Mouse (Mus musculus) neural tube, embryonic 13.5 days (tissue): Measurements from ENCODE around the gene Zfp324. TPM values are rescaled to one million over a fixed set of nuclear protein-coding genes. Genes with fewer than 3 reads are reported as not detected.

ENCODE experiments used
- ATAC-seq: fragments of 200-750 bp; cut with Nextera tagmentation; 2 replicates; pipeline ENCODE4 v1.8.0; 2017; ENCODE audit warnings: low read depth, mild to moderate bottlenecking, moderate TSS enrichment, moderate library complexity
- H3K27ac ChIP-seq: fragments of 300-500 bp; sonication (generic); replicated peaks from 2 replicates; pipeline ENCODE4 v1.5.1; 2015; ENCODE audit warnings: moderate library complexity, mild to moderate bottlenecking, inconsistent platforms
- H3K27me3 ChIP-seq: fragments of 300-500 bp; sonication (generic); 2 replicates; pipeline ENCODE4 v1.6.1; 2015; ENCODE audit warnings: mild to moderate bottlenecking, inconsistent platforms
- H3K36me3 ChIP-seq: fragments of 300-500 bp; sonication (generic); 2 replicates; pipeline ENCODE4 v1.6.1; 2015; ENCODE audit warnings: mild to moderate bottlenecking, inconsistent platforms
- H3K4me1 ChIP-seq: fragments of 300-500 bp; sonication (generic); replicated peaks from 2 replicates; pipeline ENCODE4 v1.6.1; 2015; ENCODE audit warnings: inconsistent platforms
- H3K4me2 ChIP-seq: fragments of 300-500 bp; sonication (generic); 2 replicates; pipeline ENCODE4 v1.6.1; 2015; ENCODE audit warnings: inconsistent platforms, mild to moderate bottlenecking, moderate library complexity
- H3K4me3 ChIP-seq: fragments of 300-500 bp; sonication (generic); 2 replicates; pipeline ENCODE4 v1.5.1; 2015; ENCODE audit warnings: mild to moderate bottlenecking, inconsistent platforms
- H3K9ac ChIP-seq: fragments of 300-500 bp; sonication (generic); 2 replicates; pipeline ENCODE4 v1.6.1; 2015; ENCODE audit warnings: moderate library complexity, mild to moderate bottlenecking, inconsistent platforms
- H3K9me3 ChIP-seq: fragments of 300-500 bp; sonication (generic); 2 replicates; pipeline ENCODE4 v1.6.1; 2016; ENCODE audit warnings: inconsistent platforms
- WGBS: fragments of 180-500 bp; shearing (Covaris S2); methylation state at CpG from one replicate; pipeline ENCODE4 v1.1.7; 2015; 5-methylcytosine and 5-hydroxymethylcytosine counted together
- polyA plus RNA-seq: library from polyadenylated mRNA; unstranded; fragments of >200 nt; fragmentation: Nextera tagmentation; extraction: Ambion mirVana; gene quantifications from 2 replicates; pipeline ENCODE4 v1.2.1, GENCODE M21; 2015

Zfp324 gene
- polyA plus RNA-seq, 1 experiment from 2014 or later = 14.3 TPM

DNA sequence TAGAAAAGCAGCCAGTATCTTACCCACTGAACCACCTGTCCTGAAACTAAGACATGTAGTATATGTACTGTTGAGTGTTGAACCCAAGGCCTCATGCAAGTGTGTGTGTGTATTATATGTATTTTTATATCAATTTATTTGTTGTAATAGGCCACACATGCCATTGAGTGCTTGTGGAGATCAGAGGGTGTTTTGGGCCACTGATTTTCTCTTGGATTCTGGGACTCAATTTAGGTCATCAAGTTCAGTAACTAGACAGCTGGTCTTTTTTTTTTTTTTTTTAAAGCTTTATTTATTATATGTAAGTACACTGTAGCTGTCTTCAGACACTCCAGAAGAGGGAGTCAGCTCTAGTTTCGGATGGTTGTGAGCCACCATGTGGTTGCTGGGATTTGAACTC is 49.6 kb downstream of the Zfp324 start:
- peaks cover 7% of the 10 kb centered on the region for H3K4me1 ChIP-seq
- no peaks in the 10 kb centered on the region for H3K9me3 ChIP-seq
- no peak for ATAC-seq
- no peak overlapping the region for H3K4me2 ChIP-seq
- H3K36me3 ChIP-seq = no peaks in the 10 kb centered on the region
- no peak overlapping the region for H3K27ac ChIP-seq
- no peak overlapping the region for H3K4me3 ChIP-seq
- no peak overlapping the region for H3K9ac ChIP-seq
- no peaks in the 10 kb centered on the region for H3K27me3 ChIP-seq
- 91% methylated on average over 1 of the region's 1 CpGs for WGBS

GRCm38 (mm10) chr7:13022773-13023535 is 57.3 kb downstream of the Zfp324 start:
- Histone ChIP-seq H3K4me3 (peak overlapping the region; percentile 90), H3K36me3 (peaks cover 27% of the 10 kb centered on the region), H3K9ac (peak overlapping the region; percentile 94), H3K9me3 (no peaks in the 10 kb centered on the region), H3K4me1 (peaks cover 42% of the 10 kb centered on the region), H3K27me3 (no peaks in the 10 kb centered on the region), H3K4me2 (peak overlapping the region; percentile 97), H3K27ac (peak overlapping the region; percentile 98)
- 3% methylated on average over 31 of the region's 31 CpGs for WGBS
- ATAC-seq = peak; percentile 33

Other genes with a start within 250 kb of the Zfp324 start
- not detected in 2 replicates for gene Vmn2r56, start 230.8 kb upstream of the Zfp324 start, polyA plus RNA-seq
- gene Zscan18, start 162.2 kb upstream of the Zfp324 start, polyA plus RNA-seq = 16.7 and 18.5 TPM in 2 replicates
- gene Zfp329, start 147.0 kb upstream of the Zfp324 start, polyA plus RNA-seq = 34.3 and 35.5 TPM in 2 replicates
- 26.1 and 33.1 TPM in 2 replicates for gene Zfp110, start 131.1 kb upstream of the Zfp324 start, polyA plus RNA-seq
- gene Zfp128, start 84.7 kb upstream of the Zfp324 start, polyA plus RNA-seq = 7.6 and 8.8 TPM in 2 replicates
- 12.6 and 14.0 TPM in 2 replicates for gene Zscan22, start 68.0 kb upstream of the Zfp324 start, polyA plus RNA-seq
- gene Rps5, start 43.5 kb upstream of the Zfp324 start, polyA plus RNA-seq = 606 and 663 TPM in 2 replicates
- gene Rnf225, start 38.4 kb upstream of the Zfp324 start, polyA plus RNA-seq = 0.45 and 0.70 TPM in 2 replicates
- 12.0 and 12.4 TPM in 2 replicates for gene Zfp446, start 12.0 kb downstream of the Zfp324 start, polyA plus RNA-seq
- gene Slc27a5, start 32.4 kb downstream of the Zfp324 start, polyA plus RNA-seq = 0.21 and 0.32 TPM in 2 replicates
- 223 and 229 TPM in 2 replicates for gene Trim28, start 33.3 kb downstream of the Zfp324 start, polyA plus RNA-seq
- 36.2 and 37.8 TPM in 2 replicates for gene Zbtb45, start 44.2 kb downstream of the Zfp324 start, polyA plus RNA-seq
- gene Chmp2a, start 69.0 kb downstream of the Zfp324 start, polyA plus RNA-seq = 170 and 189 TPM in 2 replicates
- 149 and 152 TPM in 2 replicates for gene Ube2m, start 72.4 kb downstream of the Zfp324 start, polyA plus RNA-seq
- 5.6 and 6.0 TPM in 2 replicates for gene Mzf1, start 88.9 kb downstream of the Zfp324 start, polyA plus RNA-seq
- 0.04 TPM in 1 of 2 replicates, not detected in the other for gene Vmn1r85, start 129.3 kb downstream of the Zfp324 start, polyA plus RNA-seq
- gene Vmn1r86, start 154.1 kb downstream of the Zfp324 start, polyA plus RNA-seq = not detected in 2 replicates
- gene Vmn1r87, start 174.3 kb downstream of the Zfp324 start, polyA plus RNA-seq = not detected in 2 replicates
- gene Vmn1r88, start 193.7 kb downstream of the Zfp324 start, polyA plus RNA-seq = not detected in 2 replicates
- gene Vmn1r89, start 247.2 kb downstream of the Zfp324 start, polyA plus RNA-seq = not detected in 2 replicates